Mouse (Mus musculus): Measurements from ENCODE around the gene Cdh12.
"Not testable (repeated sequence)": the region's sequence is repeated elsewhere in the genome, so short reads cannot be mapped to it uniquely, and the experiment has no call there.

Gene Cdh12

DNA sequence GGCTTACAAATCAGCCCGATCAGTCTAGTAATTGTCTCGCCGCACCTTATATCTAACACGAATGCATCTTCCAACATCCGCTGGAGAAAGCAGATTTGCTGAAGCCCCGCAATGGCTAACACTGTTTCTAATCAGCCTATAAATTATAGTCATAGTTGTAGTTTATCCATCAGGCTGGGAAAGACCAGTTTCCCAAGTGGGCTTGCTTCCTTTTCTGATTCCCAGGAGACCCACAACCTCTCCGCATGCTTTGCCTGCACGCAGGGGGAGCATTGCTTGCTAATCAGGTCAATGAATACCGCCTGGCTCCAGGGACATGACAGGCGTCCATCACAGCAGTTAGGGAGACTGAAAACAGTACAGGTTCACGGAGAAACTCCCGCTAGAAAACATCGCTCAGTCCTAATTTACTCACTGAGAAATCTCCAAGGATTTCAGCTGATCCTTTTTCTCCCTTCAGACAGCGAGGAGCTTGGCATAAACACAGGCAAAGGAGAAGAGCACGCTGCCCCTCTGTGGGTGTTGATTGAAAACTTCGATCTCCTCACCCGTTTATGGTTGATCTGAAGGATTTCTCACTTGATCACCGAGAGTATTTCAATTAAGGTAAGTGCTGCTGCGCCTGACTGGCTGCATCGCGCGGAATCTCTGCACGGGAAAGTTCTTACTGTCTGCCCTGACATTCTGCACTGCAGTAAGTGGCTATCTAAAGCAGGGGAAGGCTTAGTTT lies 662.0 kb downstream of the Cdh12 start:
- DNase-seq = no peak

DNA sequence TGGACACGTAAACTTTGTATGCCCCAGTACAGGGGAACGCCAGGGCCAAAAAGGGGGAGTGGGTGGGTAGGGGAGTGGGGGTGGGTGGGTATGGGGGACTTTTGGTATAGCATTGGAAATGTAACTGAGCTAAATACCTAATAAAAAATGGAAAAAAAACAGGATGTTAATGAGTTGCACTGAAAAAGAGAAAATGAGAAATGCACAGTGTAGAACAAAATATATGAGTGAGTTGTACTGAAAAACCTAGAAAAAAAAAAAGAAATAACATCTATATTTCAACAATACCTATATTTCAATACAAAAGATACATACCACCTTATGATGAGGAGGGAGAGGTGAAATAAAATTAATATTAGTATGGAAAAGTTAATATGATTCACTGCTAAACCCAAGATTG lies 665.7 kb downstream of the Cdh12 start:
- not testable (repeated sequence) for DNase-seq

DNA sequence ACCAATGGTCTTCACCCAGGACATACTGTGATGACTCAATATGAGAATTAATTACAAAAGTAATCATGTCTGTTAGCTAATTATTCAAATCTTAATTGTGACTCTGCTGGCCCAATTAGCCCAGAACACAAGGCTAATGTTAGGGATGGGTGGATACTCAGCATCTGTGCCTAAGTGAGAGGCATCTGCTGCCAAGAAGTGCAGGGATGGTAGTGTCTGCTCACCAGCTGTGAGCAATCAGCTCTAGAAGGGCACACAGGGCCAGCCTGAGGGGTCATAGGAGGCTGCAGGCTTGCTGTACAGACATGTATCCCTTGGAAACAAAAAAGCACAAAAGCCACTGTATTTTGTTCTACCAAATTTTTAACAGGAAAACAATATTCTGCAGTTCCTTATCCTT lies 681.6 kb downstream of the Cdh12 start:
- no peak for DNase-seq

DNA sequence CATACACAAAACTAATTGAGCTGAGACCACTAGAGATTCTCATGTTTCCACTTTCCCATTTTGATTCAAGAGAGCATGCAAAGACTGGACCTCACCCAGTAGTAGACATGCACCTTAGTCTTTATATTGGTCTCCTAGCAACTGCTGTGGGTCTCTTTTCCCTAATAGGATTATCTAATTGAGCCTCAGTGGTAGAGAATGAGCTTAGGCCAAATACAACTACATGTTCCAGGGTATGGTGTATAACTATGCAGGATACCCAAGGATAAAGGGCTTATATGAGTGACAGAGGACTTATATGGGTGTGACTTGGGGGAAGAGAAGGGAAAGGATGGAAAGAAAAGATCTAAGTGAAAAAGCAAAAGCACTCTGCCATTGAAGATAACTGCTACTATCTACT lies 683.9 kb downstream of the Cdh12 start:
- no peak for DNase-seq

DNA sequence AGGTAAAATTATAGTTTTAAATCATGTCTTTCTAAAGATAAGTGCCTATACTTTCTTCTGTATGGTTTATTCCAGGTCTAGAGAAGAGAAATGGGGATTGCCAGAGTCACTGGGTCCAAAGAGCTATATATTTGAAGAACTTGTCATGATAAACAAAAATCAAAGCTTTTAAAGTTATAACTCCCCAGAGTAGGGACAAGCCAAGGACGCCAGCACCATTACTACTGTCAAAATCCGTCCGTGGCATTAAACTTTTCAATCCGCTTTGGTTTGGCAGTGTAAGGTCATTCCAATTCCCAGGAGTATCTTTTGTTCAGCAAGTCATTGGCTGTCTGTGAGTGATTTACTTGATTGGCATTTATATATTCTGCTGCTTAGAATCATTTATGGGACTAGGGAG lies 697.8 kb downstream of the Cdh12 start:
- DNase-seq = no peak

DNA sequence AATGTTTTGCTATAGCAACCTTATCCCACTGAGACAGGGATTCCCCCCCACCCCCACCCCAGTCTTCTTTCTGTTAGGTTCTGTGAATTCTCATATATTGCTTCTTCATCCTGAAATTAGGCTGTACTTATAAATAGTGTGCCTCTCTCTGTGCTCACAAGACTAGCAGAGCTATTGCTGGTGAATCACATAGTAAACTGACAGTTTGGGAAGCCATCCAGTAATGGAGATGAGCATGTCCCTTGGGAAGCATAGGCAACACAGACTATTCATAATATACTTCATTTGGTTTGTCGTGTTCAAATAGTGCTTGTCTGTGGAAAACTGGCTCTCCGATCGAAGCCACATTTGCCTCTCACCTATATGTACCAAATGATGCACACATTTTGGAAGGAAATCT lies 704.5 kb downstream of the Cdh12 start:
- no peak for DNase-seq

DNA sequence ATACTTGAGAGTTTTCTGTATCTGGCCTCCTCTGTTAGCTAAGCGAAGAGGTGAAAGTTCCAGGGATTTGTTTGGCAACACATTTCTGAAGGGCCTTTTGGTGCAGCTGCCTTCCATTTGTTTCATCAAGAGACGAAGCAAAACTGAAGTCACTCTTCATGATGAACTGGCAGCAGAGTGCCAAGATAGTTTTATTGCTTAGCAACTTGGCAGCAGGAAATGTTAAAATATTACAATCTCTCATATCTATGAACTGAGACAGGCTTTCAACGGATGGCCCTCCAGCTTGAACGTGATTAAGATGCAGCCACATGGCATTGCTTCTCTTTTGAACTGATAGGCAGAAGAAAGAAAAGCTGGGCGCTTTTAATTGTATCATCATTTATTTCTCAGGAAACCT lies 730.7 kb downstream of the Cdh12 start:
- DNase-seq = no peak

DNA sequence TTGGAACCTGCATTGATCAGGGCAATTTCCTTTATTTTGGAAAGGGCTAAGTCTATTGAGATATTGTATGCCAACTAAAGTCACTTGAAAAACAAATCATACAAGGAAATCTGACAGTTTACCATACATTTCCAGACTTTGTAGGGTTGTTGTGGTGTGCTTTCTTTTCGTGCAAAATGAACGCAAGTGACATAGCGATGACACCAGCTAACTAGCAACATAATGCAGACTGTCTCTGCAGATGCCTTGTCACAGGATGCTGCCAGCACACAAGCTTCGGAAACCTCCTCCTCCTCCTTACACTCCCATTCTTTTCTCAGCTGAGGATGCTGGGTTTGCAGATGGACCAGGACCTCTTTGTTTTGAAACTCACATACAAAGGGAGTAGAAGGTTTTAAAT lies 731.1 kb downstream of the Cdh12 start:
- DNase-seq = no peak

DNA sequence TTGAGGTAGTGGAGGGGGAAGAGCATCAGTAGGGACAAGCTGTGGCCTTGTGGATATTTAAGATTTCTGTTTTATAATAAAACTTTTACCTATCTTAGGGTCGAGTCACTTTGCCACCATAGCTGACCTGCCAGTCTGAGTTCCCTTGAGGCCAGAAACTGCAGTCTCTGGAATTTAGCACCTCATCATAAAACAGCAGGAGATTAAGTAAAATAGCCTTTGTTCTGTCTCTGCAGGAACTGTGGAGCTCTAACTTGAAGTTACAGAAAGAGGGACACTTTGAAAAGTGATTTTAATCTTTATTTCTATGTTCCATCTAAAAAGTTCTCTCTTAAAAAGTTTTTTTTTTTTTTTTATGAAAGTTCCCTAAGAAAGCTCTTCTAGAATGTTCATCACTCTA lies 736.7 kb downstream of the Cdh12 start:
- no peak for DNase-seq

DNA sequence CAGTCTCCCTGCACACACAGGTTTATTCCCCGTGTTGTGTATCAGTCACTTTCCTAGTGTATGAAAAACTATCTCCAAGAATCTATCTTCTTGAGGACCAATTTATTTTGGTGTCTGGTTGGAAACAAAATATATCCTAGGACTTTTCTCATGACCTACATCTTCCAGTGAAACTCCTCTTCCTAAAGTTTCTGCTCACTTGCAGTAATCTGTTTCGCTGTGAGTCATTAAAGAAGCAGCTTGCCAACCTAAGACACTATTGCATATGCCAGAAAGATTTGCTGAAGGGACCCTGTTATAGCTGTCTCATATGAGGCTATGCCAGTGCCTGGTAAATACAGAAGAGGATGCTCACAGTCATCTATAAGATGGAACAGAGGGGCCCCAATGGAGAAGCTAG lies 761.0 kb downstream of the Cdh12 start:
- DNase-seq = not testable (repeated sequence)

DNA sequence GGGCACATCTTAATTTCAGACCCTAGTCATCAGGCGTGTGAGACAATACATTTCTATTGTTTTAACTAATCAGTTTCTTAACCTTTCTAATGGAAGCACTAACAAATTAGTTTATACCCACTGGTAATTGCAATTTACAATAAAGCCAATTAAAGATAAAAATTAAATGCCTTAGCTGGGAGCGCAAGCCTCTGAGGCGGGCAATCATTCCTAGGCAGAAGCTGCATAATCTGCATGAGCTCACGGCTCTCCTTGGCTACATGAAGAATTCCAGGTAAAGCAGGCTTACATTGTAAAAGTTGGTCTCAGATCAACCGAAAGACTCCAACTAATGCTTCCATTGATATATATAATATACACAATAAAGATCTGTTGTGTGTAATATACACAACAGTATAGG lies 773.9 kb downstream of the Cdh12 start:
- DNase-seq = no peak

DNA sequence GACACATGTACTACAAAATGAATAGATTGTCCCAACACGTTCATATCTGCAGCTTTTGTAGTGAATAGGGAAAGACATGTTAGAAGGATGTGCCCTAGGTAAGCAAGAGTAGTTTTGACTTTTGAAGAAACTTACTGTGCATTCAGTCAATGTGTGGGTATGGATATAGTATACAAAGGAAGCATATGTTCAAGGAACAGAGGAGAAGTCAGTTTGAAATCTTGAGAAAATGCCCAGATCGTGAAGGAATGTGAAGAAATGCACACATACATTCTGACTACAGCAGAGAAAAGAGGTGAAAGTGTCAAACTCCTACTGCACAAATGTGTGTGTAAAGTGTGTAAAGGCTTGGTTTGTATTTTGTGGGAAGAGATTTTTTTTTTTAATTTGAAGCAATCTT lies 812.3 kb downstream of the Cdh12 start:
- DNase-seq = no peak

DNA sequence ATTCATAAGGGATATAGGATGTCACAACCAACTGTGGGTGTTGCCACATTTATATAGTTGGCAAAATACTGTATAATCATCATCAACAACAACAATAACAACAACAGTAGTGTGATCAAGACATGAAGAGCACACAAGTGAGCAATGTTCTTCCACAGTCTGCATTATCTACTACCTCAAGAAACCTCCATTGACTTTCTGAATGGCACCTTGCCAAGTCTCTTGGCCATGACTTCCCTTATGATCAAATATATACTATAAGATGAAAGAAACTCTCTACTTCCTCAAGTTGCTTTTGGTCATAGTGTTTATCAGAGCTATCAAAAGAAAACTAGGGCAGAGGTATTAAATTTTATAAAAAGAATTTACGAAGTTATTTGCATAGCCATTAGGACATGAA lies 820.8 kb downstream of the Cdh12 start:
- no peak for DNase-seq

DNA sequence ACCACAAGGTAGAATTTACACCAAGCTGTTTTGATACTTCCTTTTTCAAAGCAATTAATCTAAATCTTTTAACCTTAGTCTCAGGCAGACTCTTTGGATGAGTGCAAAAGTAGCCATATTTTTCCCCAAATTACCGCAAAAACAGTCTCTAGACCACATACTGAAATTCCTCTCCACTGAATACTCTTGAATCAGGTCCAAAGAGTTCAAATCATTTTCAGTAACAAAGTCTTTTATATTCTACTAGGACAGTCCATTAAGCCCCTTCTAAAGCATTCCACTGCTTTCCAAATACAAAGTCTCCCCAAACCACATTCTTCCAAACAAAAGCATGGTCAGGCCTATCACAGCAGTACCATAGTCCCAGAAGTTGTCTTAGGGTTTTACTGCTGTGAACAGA lies 848.0 kb downstream of the Cdh12 start:
- DNase-seq = no peak

DNA sequence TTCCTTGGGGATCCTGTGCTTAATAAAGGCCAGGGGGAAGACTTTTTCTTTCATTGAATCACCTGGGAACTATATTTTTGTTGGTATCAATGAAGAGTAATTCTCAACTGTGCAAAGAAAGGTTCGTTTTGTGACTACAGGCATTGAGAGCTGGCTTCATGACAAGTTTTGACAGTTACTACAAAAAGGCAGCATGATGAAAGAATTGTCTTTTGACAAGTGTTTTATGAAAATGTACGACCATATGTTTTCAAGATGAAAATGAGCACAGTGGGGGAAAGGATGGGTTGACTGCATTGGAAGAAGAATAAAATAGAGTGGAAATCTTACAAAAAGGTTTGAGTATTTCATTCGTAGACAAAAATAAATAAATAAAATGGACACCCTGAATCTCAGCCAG lies 866.4 kb downstream of the Cdh12 start:
- DNase-seq = no peak

DNA sequence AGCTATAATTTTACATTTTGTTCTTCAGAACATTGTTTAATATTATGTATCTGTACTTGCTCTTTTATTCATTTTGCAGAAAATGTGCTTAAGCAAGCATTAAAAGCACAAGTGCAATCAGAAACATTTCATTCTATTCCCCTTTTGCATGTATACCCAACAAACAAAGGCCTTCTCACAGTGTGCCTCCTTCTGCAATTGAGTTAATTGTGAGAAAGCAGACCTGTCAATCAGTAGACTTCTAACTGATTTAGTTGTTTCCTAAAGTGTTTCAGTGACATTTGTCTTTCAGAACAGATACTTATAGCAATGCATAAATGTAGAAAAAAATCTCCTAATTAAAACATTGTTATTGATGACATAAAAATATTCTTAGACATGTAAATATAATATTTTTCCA lies 894.8 kb downstream of the Cdh12 start:
- DNase-seq = no peak

DNA sequence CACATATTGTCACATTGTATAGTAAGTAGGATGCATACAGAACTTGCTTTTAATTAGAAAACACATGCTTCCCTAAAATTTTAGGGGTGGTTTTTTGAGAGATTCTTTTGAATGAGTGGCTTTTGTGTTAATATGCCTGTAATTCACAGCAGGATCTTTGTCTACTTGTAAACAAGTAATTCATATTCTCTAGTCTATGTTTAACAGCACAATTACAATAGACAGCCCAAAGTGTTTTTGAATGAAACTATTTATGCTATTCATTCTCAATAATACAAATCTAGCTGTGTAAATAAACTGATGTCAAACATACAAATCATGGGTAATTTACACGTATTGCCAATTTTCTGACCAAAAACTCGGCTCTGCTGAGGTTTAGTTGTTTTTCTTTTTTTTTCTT lies 895.3 kb downstream of the Cdh12 start:
- DNase-seq = no peak

DNA sequence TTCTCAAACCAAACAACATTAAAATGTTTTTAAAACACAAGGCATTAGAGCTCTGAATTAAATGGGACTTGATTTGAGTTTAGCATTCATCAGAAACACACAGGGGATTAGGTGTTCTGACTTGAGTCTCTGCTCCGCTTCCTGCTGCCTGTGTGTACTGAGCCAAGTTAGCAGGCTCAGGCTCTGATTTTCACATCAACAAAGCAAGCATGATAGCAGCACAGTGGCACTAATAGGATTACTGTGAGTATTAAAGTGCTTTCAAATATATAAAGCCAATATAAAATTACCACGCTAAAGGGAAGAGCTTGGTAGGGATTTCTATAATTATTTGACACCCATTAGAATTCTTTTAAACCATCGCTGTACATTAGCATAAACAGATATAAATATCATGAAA lies 895.7 kb downstream of the Cdh12 start:
- no peak for DNase-seq

DNA sequence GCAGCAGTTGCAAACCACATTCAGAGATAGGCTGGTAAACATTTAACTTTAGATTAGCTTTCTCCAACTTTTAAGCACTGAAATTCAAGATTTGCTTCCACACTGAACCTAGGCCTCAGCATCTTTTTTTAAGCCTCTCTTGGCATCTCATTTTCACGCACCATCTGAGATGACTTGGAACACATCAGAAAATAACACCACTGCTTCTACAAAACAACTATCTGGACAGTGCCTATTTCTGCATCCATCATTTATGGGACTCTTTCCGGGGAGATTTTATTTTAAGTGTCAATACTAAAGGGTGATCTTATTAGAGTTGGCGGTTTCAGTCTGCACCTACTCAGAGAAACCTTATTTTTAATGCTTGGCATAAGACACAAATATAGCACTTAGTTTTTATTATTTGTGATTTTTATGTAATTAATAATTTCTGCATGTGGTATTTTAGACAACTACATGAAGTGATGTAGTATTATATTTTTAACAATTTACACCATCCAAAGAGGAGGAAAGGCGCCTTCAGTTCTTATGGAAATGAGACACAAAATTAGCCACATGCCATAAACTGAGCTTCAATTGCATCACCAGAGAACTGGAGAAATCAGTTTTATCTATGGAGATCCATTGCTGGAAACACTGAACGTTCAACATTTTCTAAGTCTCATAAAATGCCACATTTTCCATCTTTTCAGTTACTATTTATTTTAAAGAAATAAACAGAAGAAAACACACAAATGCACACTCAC lies 906.5 kb downstream of the Cdh12 start:
- no peak for DNase-seq

DNA sequence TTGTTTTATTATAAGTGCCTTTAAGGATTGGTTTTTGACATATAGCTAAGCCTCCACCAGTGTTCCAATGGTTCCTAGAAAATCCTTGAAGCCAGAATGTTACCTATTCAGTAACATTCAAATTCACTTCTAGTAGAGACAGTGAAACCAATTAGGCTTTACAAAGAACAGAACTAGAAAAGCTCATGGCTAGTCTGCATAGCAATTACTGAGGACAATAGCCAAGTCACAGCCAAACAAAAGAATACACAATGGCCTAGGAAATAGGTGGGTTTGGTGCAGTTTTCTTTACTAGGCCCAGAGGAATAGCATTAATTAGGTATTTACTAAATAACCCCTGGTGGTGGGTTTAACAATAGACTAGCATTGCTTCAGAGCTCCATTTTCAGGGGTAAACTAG lies 917.3 kb downstream of the Cdh12 start:
- DNase-seq = no peak

DNA sequence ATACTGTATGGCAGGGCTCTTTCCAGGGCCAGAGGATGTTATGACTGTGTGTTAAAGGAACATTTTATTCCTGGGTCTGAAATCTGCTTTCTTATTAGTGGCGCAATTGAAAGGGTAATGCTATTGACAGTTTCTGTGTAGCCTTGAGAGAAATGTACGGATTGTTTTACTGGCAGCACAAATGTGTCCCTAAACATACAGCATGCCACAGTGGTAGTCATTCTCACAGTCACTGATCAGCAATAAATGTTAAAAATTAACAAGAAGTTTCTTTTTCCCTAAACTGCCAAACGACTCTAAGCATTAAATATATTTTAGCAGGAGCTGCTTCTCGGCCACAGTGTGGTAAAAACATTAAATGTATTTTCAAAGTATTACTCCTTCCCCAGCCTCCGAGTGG lies 926.4 kb downstream of the Cdh12 start:
- DNase-seq = no peak

DNA sequence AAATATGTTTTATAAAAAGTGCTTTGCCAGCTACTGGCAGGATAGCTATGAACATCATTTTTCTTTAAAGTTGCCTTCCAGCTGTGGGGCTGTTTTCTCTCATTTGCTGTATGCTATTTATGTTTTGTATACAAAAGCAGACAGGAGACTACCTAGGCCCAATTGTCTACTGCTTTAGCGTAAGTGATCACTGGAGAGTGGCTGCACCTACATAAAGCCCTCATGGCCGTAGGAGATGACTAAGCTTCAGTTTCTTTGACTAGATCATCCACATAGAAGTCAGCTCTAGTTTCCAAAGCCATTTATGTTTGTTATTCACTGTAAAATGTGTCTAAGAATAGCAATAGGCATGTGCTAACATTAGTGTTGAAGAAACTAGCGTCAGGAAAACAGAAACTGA lies 926.8 kb downstream of the Cdh12 start:
- no peak for DNase-seq

DNA sequence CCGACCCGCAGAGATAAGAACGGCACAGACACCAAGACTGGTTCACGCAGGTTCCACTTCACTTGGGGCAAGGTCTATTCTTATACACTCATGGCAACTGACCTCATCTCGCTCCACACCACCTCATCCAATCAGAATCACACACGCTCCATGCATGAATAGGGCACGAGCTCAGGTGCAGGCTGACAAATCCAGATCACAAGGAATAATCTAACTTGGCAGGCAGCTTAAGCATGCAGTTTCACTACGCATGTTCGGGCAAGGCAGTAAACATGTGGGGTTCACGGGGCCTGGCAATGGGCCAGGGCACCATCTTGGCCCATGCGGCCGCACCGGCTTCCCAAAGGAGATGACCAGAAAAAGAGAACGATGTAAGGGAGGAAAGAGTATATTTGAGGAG lies 942.4 kb downstream of the Cdh12 start:
- not testable (repeated sequence) for DNase-seq

DNA sequence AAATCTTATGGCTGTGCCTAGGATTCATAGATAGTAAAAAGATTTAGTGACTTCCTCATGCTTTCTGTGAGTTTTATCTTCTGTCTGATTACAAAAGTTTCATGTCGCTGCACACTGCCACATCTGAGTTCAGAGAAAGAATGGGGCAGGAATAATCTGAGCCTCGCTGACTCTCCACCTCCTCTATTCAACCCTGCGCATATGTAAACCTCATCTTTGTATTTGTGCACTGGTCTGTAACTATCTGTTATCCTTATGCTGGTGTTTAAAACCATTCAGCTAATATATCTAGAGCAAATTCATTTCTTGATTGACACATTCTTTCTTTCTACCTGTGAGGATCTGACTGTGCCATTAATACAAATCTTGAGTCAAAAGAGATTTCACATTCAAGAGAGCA lies 944.0 kb downstream of the Cdh12 start:
- no peak for DNase-seq

DNA sequence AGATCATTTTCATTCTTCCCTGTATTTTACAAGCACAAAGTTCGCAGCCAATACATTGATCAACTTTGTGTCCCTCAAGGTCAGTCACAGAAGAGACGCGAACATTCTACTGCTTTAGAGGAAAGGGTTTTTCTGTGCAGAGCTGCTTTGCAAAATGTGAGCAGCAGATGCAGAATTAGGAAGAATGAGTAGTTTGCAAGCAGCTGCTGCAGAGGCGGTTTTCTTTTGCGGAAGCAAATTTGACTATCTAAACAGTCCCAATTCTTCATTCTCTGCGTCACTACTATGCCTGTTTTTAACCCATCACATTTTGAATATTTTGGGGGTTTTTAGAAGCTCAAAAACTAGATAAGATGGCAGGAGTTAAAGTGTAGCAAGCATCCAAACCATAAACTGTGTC lies 956.1 kb downstream of the Cdh12 start:
- DNase-seq = no peak
